Mouse (Mus musculus) midbrain, embryonic 11.5 days (tissue): ENCODE results near the gene Ints7. TPM values are rescaled to one million over a fixed set of nuclear protein-coding genes. Genes with fewer than 3 reads are reported as not detected.

ENCODE experiments used
- ATAC-seq: fragments of 200-750 bp; cut with Nextera tagmentation; 2 replicates; pipeline ENCODE4 v1.8.0; 2017; ENCODE audit warnings: moderate TSS enrichment, moderate library complexity; ENCODE audit not compliant: low FRiP score
- DNase-seq: peaks from one replicate; pipeline ENCODE4 v3.0.0; 2015; ENCODE audit warnings: low spot score; ENCODE audit errors: missing footprints
- H3K27ac ChIP-seq: fragments of 300-500 bp; sonication (generic); 2 replicates; pipeline ENCODE4 v1.5.1; 2014; ENCODE audit warnings: low read depth, low read length
- H3K27me3 ChIP-seq: fragments of 300-500 bp; sonication (generic); 2 replicates; pipeline ENCODE4 v1.6.1; 2014; ENCODE audit warnings: mild to moderate bottlenecking, low read length, moderate library complexity, mixed read lengths; ENCODE audit not compliant: control insufficient read depth, insufficient read depth
- H3K36me3 ChIP-seq: fragments of 300-500 bp; sonication (generic); 2 replicates; pipeline ENCODE4 v1.6.1; 2014; ENCODE audit warnings: mild to moderate bottlenecking, low read length, moderate library complexity, mixed read lengths; ENCODE audit not compliant: control insufficient read depth, insufficient read depth
- H3K4me1 ChIP-seq: fragments of 300-500 bp; sonication (generic); 2 replicates; pipeline ENCODE4 v1.6.1; 2014; ENCODE audit warnings: low read length; ENCODE audit not compliant: control insufficient read depth, insufficient read depth
- H3K4me2 ChIP-seq: fragments of 300-500 bp; sonication (generic); 2 replicates; pipeline ENCODE4 v1.6.1; 2014; ENCODE audit warnings: mild to moderate bottlenecking, moderate library complexity
- H3K4me3 ChIP-seq: fragments of 300-500 bp; sonication (generic); 2 replicates; pipeline ENCODE4 v1.5.1; 2014; ENCODE audit warnings: low read depth, low read length
- H3K9ac ChIP-seq: fragments of 300-500 bp; sonication (generic); 2 replicates; pipeline ENCODE4 v1.6.1; 2014; ENCODE audit warnings: low read length
- H3K9me3 ChIP-seq: fragments of 300-500 bp; sonication (generic); 2 replicates; pipeline ENCODE4 v1.6.1; 2016; ENCODE audit warnings: low read length; ENCODE audit not compliant: control insufficient read depth
- WGBS: fragments of 180-500 bp; shearing (Covaris S2); extraction: QIAGEN DNeasy Blood & Tissue Kit; methylation state at CpG from one replicate; pipeline ENCODE4 v1.1.7; 2014; 5-methylcytosine and 5-hydroxymethylcytosine counted together
- polyA plus RNA-seq: library from polyadenylated mRNA; unstranded; fragments of >200 nt; fragmentation: Nextera tagmentation; extraction: Ambion mirVana; gene quantifications from 2 replicates; pipeline ENCODE4 v1.2.1, GENCODE M21; 2014

Ints7 gene
- polyA plus RNA-seq, 1 experiment from 2014 or later = 55.2 TPM

- 96% methylated on average over 3 of the region's 3 CpGs for WGBS
- Histone ChIP-seq H3K36me3 (peaks cover 11% of the 10 kb centered on the region; the same call in 1 of the 2 replicates), H3K4me3 (no peak overlapping the region)
Measured at GRCm38 (mm10) chr1:191543747-191544146, 31.7 kb upstream of the Ints7 start.

GRCm38 (mm10) chr1:191550786-191551185, 24.6 kb upstream of the Ints7 start:
- Histone ChIP-seq H3K27ac (no peak overlapping the region), H3K36me3 (peaks cover 11% of the 10 kb centered on the region), H3K9ac (no peak overlapping the region), H3K4me1 (no peaks in the 10 kb centered on the region), H3K27me3 (no peaks in the 10 kb centered on the region), H3K4me2 (no peak overlapping the region), H3K9me3 (no peaks in the 10 kb centered on the region), H3K4me3 (no peak overlapping the region)
- DNase-seq (no peak), ATAC-seq (no peak)
- WGBS = 81% methylated on average over 4 of the region's 4 CpGs

More at GRCm38 (mm10) chr1:191543747-191544146, 31.7 kb upstream of the Ints7 start:
- H3K9ac ChIP-seq = no peak overlapping the region
- no peak overlapping the region for H3K27ac ChIP-seq
- no peak for DNase-seq
- ATAC-seq = no peak
- no peaks in the 10 kb centered on the region for H3K4me1 ChIP-seq
- H3K9me3 ChIP-seq = no peaks in the 10 kb centered on the region
- no peaks in the 10 kb centered on the region for H3K27me3 ChIP-seq
- H3K4me2 ChIP-seq = no peak overlapping the region

GRCm38 (mm10) chr1:191557109-191557508, 18.3 kb upstream of the Ints7 start:
- no peak overlapping the region for H3K27ac ChIP-seq
- H3K4me1 ChIP-seq = no peaks in the 10 kb centered on the region
- DNase-seq = no peak
- no peaks in the 10 kb centered on the region for H3K27me3 ChIP-seq
- no peak overlapping the region for H3K4me2 ChIP-seq
- H3K9me3 ChIP-seq = no peaks in the 10 kb centered on the region
- ATAC-seq = no peak
- H3K4me3 ChIP-seq = no peak overlapping the region
- peaks cover 6% of the 10 kb centered on the region; the same call in 1 of the 2 replicates for H3K36me3 ChIP-seq
- WGBS = 91% methylated on average over 8 of the region's 8 CpGs
- no peak overlapping the region for H3K9ac ChIP-seq

DNA sequence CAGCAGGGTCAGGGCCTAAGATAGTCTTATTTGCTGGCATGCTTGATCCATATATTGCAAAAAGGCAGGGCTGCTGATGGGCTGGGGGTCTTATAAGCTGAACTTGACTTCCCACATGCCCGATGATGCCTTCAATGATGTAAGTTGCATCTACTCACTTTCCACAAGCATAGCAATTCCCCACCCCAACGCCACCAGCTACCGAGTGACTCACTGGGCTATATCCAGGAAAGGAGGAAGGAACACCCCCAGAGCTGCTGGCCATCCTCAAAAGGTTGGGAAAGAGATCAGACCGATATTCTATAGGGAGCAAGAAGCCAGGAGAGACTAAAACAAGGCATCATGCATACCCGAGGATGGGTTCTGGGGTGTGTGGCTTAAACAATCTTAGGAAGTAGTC, 15.7 kb upstream of the Ints7 start:
- ATAC-seq (no peak), DNase-seq (no peak)
- Histone ChIP-seq H3K9me3 (no peaks in the 10 kb centered on the region), H3K4me3 (no peak overlapping the region), H3K36me3 (peaks cover 6% of the 10 kb centered on the region; the same call in 1 of the 2 replicates), H3K4me2 (no peak overlapping the region), H3K27ac (no peak overlapping the region), H3K27me3 (no peaks in the 10 kb centered on the region), H3K4me1 (no peaks in the 10 kb centered on the region), H3K9ac (no peak overlapping the region)
- 88% methylated on average over 5 of the region's 5 CpGs for WGBS

- H3K36me3 ChIP-seq = peaks cover 2% of the 10 kb centered on the region; the same call in 1 of the 2 replicates
- no peak overlapping the region for H3K4me3 ChIP-seq
- H3K9ac ChIP-seq = no peak overlapping the region
- H3K27me3 ChIP-seq = no peaks in the 10 kb centered on the region
- no peak overlapping the region for H3K4me2 ChIP-seq
- ATAC-seq = no peak
- no peaks in the 10 kb centered on the region for H3K4me1 ChIP-seq
- H3K9me3 ChIP-seq = no peaks in the 10 kb centered on the region
- 79% methylated on average over 6 of the region's 6 CpGs for WGBS
- peak; percentile 88 for DNase-seq
- H3K27ac ChIP-seq = no peak overlapping the region
Measured at GRCm38 (mm10) chr1:191562823-191563365, 12.5 kb upstream of the Ints7 start.

DNA sequence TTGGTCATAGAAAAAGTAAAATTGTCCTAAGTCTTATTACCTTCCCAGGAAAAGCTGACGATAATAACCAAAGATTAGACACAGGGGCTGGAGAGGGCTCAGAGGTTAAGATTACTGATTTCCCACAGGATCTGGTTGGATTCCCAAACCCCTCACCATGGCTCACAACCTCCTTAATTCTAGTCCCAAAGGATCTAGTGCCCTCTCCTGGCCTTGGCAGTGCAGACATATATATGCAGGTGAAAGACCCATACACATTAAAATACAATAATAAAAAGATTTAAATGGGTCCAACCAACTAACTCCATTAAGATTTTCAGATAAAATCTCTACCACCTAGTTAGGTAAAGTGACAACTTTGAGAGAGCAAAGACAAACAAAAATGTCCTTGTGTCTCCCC, 7.6 kb upstream of the Ints7 start:
- DNase-seq (no peak), ATAC-seq (no peak)
- no peaks in the 10 kb centered on the region for H3K36me3 ChIP-seq

GRCm38 (mm10) chr1:191569625-191570024, 5.8 kb upstream of the Ints7 start:
- no peaks in the 10 kb centered on the region for H3K27me3 ChIP-seq
- no peaks in the 10 kb centered on the region for H3K9me3 ChIP-seq
- ATAC-seq = no peak
- peaks cover 2% of the 10 kb centered on the region; the same call in 1 of the 2 replicates for H3K4me1 ChIP-seq
- no peaks in the 10 kb centered on the region for H3K36me3 ChIP-seq
- H3K27ac ChIP-seq = no peak overlapping the region
- 92% methylated on average over 2 of the region's 2 CpGs for WGBS
- no peak for DNase-seq
- no peak overlapping the region for H3K4me2 ChIP-seq
- H3K9ac ChIP-seq = no peak overlapping the region
- H3K4me3 ChIP-seq = no peak overlapping the region

More for the DNA sequence above, 7.6 kb upstream of the Ints7 start:
- Histone ChIP-seq H3K9ac (no peak overlapping the region), H3K9me3 (no peaks in the 10 kb centered on the region), H3K4me2 (no peak overlapping the region), H3K27ac (no peak overlapping the region), H3K4me3 (no peak overlapping the region), H3K27me3 (no peaks in the 10 kb centered on the region), H3K4me1 (peaks cover 2% of the 10 kb centered on the region; the same call in 1 of the 2 replicates)
- 87% methylated on average over 1 of the region's 1 CpGs for WGBS

- DNase-seq (no peak), ATAC-seq (no peak)
- Histone ChIP-seq H3K4me2 (no peak overlapping the region), H3K27me3 (no peaks in the 10 kb centered on the region), H3K9me3 (no peaks in the 10 kb centered on the region), H3K4me3 (no peak overlapping the region), H3K36me3 (no peaks in the 10 kb centered on the region), H3K27ac (no peak overlapping the region), H3K4me1 (peaks cover 2% of the 10 kb centered on the region; the same call in 1 of the 2 replicates), H3K9ac (no peak overlapping the region)
- 91% methylated on average over 3 of the region's 3 CpGs for WGBS
Measured at GRCm38 (mm10) chr1:191570415-191570814, 5.0 kb upstream of the Ints7 start.

GRCm38 (mm10) chr1:191573906-191574639, 1.4 kb upstream of the Ints7 start:
- 3% methylated on average over 13 of the region's 13 CpGs for WGBS
- Histone ChIP-seq H3K27ac (no peak overlapping the region), H3K27me3 (no peaks in the 10 kb centered on the region)

More at GRCm38 (mm10) chr1:191573906-191574639, 1.4 kb upstream of the Ints7 start:
- ATAC-seq = no peak
- H3K4me2 ChIP-seq = peak overlapping the region; percentile 74
- H3K9ac ChIP-seq = peak overlapping the region; percentile 83
- peaks cover 10% of the 10 kb centered on the region for H3K4me1 ChIP-seq
- no peaks in the 10 kb centered on the region for H3K36me3 ChIP-seq
- H3K9me3 ChIP-seq = no peaks in the 10 kb centered on the region
- peak; percentile 87 for DNase-seq
- H3K4me3 ChIP-seq = peak overlapping the region; percentile 87
